Mouse (Mus musculus): ENCODE measurements at regions not wholly inside any gene's neighbourhood (a gene's known extent, or its start where the extent isn't known, plus 50 kb on each side); places are given as distances from the start of the nearest gene placed in this dataset.

DNA sequence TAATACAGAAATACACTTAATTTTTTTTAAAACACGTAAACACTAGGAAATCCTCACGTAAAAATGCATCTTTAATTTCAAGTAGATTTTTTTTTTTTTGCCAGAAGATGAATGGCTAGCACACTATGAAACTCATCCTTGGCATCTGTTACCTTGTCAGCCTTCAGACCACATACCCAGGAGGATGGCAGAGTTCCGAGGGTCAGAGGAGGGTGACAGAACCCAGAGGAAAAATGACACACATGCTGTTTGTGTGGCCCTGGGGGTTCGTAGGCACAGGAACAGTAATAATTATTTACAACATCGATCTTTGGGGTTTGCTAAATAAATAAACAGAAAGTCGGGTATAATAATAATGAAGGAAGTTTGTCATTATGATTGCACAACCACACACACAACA is 945.3 kb downstream of the Robo2 start:
- Histone ChIP-seq H3K4me3 (ENCODE audit: insufficient read depth, poor library complexity, severe bottlenecking) (no peak overlapping the region), H3K36me3 (ENCODE audit: control insufficient read depth, insufficient read depth) (no peaks in the 10 kb centered on the region), H3K79me2 (ENCODE audit: control insufficient read depth, insufficient read depth) (no peaks in the 10 kb centered on the region), H3K79me3 (ENCODE audit: low read depth) (no peaks in the 10 kb centered on the region), H3K27me3 (ENCODE audit: control insufficient read depth, insufficient read depth, insufficient read length) (no peaks in the 10 kb centered on the region), H3ac (ENCODE audit: control insufficient read depth, insufficient read length, low read depth) (no peak overlapping the region)
- TF ChIP-seq MAX (IDR thresholded peaks at IDR 0.05) (no peak), MYOG (IDR thresholded peaks at IDR 0.05; ENCODE audit: control insufficient read depth, extremely low read depth, insufficient read length) (no peak), CEBPB (IDR thresholded peaks at IDR 0.05; ENCODE audit: low read depth) (no peak), CTCF (IDR thresholded peaks at IDR 0.05; ENCODE audit: control insufficient read depth, insufficient read depth, insufficient read length) (no peak), USF1 (IDR thresholded peaks at IDR 0.05; ENCODE audit: low read depth) (no peak), MYOD1 (IDR thresholded peaks at IDR 0.05; ENCODE audit: control insufficient read depth, insufficient read length, low read depth) (no peak), FOSL1 (IDR thresholded peaks at IDR 0.05; ENCODE audit: insufficient read depth, low read length, poor library complexity, severe bottlenecking) (no peak)

DNA sequence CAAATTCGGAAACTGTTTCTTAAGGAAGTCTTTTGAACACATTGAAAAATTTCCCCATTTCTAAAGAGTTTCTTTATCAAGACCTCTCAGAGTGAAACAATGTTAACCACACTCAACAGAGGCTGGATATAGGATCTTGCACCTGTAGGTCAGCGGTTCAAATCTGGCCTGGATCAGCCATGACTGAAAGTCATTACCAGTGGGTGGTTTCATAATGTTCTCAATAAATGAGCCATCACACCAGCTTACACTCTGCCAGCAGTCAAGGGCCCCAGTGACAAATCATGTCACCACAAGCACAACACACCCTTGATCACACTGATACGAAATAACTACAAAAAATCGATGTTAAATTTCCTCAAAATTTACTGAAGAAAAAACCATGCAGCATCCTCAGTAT is 949.1 kb downstream of the Robo2 start:
- Histone ChIP-seq H3K36me3 (ENCODE audit: control insufficient read depth, insufficient read depth) (no peaks in the 10 kb centered on the region), H3K4me3 (ENCODE audit: insufficient read depth, poor library complexity, severe bottlenecking) (no peak overlapping the region)

DNA sequence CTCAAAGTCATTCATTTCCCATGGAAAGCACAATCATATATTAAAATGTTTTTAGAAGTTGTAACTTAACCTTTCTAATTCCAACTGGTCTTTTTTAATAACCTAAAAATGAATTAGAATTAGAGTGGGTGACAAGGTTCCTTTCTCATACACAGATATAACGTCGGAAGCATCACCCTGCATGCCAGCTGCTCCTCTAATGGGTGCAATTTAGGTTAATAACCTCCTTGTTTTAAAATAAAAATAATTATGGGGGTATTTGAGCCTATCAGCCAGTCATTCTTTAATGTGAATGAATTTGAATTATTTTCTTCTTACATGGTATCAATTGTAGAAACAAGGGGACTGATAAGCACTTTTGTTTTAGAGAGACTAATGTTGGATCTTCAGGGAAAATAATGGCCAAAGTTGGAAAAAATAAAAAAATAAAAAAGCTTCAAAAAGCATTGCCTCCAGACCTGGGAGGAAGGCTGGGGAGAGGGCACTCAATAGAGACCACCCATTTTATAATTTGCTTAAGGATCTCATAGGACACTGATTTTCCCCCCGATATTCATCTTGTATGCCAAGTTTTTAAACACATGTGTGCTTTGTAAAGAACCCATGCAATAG is 960.9 kb downstream of the Robo2 start:
- H3K27me3 ChIP-seq (ENCODE audit: control insufficient read depth, insufficient read depth, insufficient read length), result no peaks in the 10 kb centered on the region
- no peak for TF ChIP-seq USF1 (IDR thresholded peaks at IDR 0.05; ENCODE audit: low read depth)
- no peak for TF ChIP-seq MYOD1 (IDR thresholded peaks at IDR 0.05; ENCODE audit: control insufficient read depth, insufficient read length, low read depth)
- TF ChIP-seq CEBPB (IDR thresholded peaks at IDR 0.05; ENCODE audit: low read depth), result no peak
- TF ChIP-seq CTCF (IDR thresholded peaks at IDR 0.05; ENCODE audit: control insufficient read depth, insufficient read depth, insufficient read length), result no peak
- no peak for TF ChIP-seq FOSL1 (IDR thresholded peaks at IDR 0.05; ENCODE audit: insufficient read depth, low read length, poor library complexity, severe bottlenecking)
- TF ChIP-seq MAX (IDR thresholded peaks at IDR 0.05), result no peak
- no peak for TF ChIP-seq MYOG (IDR thresholded peaks at IDR 0.05; ENCODE audit: control insufficient read depth, extremely low read depth, insufficient read length)
- no peaks in the 10 kb centered on the region for H3K79me3 ChIP-seq (ENCODE audit: low read depth)
- H3ac ChIP-seq (ENCODE audit: control insufficient read depth, insufficient read length, low read depth), result no peak overlapping the region
- H3K79me2 ChIP-seq (ENCODE audit: control insufficient read depth, insufficient read depth), result no peaks in the 10 kb centered on the region
- no peaks in the 10 kb centered on the region for H3K36me3 ChIP-seq (ENCODE audit: control insufficient read depth, insufficient read depth)
- no peak overlapping the region for H3K4me3 ChIP-seq (ENCODE audit: insufficient read depth, poor library complexity, severe bottlenecking)

More for the DNA sequence above, 949.1 kb downstream of the Robo2 start:
- Histone ChIP-seq H3K79me2 (ENCODE audit: control insufficient read depth, insufficient read depth) (no peaks in the 10 kb centered on the region), H3K27me3 (ENCODE audit: control insufficient read depth, insufficient read depth, insufficient read length) (no peaks in the 10 kb centered on the region), H3ac (ENCODE audit: control insufficient read depth, insufficient read length, low read depth) (no peak overlapping the region), H3K79me3 (ENCODE audit: low read depth) (no peaks in the 10 kb centered on the region)
- TF ChIP-seq CEBPB (IDR thresholded peaks at IDR 0.05; ENCODE audit: low read depth) (no peak), FOSL1 (IDR thresholded peaks at IDR 0.05; ENCODE audit: insufficient read depth, low read length, poor library complexity, severe bottlenecking) (no peak), CTCF (IDR thresholded peaks at IDR 0.05; ENCODE audit: control insufficient read depth, insufficient read depth, insufficient read length) (no peak), USF1 (IDR thresholded peaks at IDR 0.05; ENCODE audit: low read depth) (no peak), MYOD1 (IDR thresholded peaks at IDR 0.05; ENCODE audit: control insufficient read depth, insufficient read length, low read depth) (no peak)

DNA sequence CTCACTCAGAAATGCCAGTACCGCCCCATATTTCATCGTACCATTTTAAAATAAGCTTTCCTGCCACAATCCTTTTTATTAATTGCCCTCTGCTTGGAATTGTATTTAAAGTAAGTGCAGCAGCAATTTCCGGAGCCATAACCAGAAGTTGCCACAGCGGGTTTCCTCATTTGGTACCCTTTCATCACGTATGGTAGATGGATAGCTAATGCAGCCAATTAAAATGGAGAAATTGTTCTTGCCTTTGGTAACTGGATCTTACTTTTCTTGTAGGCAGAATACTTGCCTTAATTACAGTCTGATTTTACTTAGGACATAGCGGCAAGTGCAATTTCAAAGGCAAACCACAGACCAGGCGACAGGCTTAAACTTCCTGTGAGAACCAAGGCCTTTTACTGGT is 961.8 kb downstream of the Robo2 start:
- Histone ChIP-seq H3K27me3 (ENCODE audit: control insufficient read depth, insufficient read depth, insufficient read length) (no peaks in the 10 kb centered on the region), H3K36me3 (ENCODE audit: control insufficient read depth, insufficient read depth) (no peaks in the 10 kb centered on the region), H3K79me3 (ENCODE audit: low read depth) (no peaks in the 10 kb centered on the region), H3K79me2 (ENCODE audit: control insufficient read depth, insufficient read depth) (no peaks in the 10 kb centered on the region), H3K4me3 (ENCODE audit: insufficient read depth, poor library complexity, severe bottlenecking) (no peak overlapping the region), H3ac (ENCODE audit: control insufficient read depth, insufficient read length, low read depth) (no peak overlapping the region)
- no peak for TF ChIP-seq MYOG (IDR thresholded peaks at IDR 0.05; ENCODE audit: control insufficient read depth, extremely low read depth, insufficient read length)
- TF ChIP-seq CTCF (IDR thresholded peaks at IDR 0.05; ENCODE audit: control insufficient read depth, insufficient read depth, insufficient read length), result no peak
- TF ChIP-seq USF1 (IDR thresholded peaks at IDR 0.05; ENCODE audit: low read depth), result no peak
- no peak for TF ChIP-seq FOSL1 (IDR thresholded peaks at IDR 0.05; ENCODE audit: insufficient read depth, low read length, poor library complexity, severe bottlenecking)
- TF ChIP-seq MAX (IDR thresholded peaks at IDR 0.05), result no peak
- no peak for TF ChIP-seq MYOD1 (IDR thresholded peaks at IDR 0.05; ENCODE audit: control insufficient read depth, insufficient read length, low read depth)
- no peak for TF ChIP-seq CEBPB (IDR thresholded peaks at IDR 0.05; ENCODE audit: low read depth)

DNA sequence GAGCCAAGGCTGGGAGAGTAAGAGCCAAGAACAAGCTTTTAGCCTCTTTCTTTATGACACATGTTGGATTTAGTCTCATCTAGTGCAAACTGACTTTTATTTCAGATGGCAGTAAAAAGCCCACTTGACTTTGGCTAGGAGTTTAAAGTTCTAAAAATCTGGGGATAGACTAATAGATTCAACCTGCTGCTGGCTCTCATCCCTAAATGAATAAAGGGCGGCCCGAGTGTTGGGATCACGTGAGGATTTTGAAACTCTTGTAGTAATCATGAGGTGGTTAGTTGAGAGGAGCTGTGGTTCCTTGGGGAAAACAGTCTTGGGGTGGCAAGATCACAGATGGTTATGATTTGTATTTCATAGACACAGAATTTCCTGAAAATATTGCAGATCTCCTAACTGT is 975.9 kb downstream of the Robo2 start:
- Histone ChIP-seq H3K36me3 (ENCODE audit: control insufficient read depth, insufficient read depth) (no peaks in the 10 kb centered on the region), H3K27me3 (ENCODE audit: control insufficient read depth, insufficient read depth, insufficient read length) (no peaks in the 10 kb centered on the region), H3K4me3 (ENCODE audit: insufficient read depth, poor library complexity, severe bottlenecking) (no peak overlapping the region), H3K79me3 (ENCODE audit: low read depth) (no peaks in the 10 kb centered on the region), H3K79me2 (ENCODE audit: control insufficient read depth, insufficient read depth) (no peaks in the 10 kb centered on the region), H3ac (ENCODE audit: control insufficient read depth, insufficient read length, low read depth) (no peak overlapping the region)
- TF ChIP-seq CTCF (IDR thresholded peaks at IDR 0.05; ENCODE audit: control insufficient read depth, insufficient read depth, insufficient read length) (no peak), MAX (IDR thresholded peaks at IDR 0.05) (no peak), MYOG (IDR thresholded peaks at IDR 0.05; ENCODE audit: control insufficient read depth, extremely low read depth, insufficient read length) (no peak), CEBPB (IDR thresholded peaks at IDR 0.05; ENCODE audit: low read depth) (no peak), FOSL1 (IDR thresholded peaks at IDR 0.05; ENCODE audit: insufficient read depth, low read length, poor library complexity, severe bottlenecking) (no peak), MYOD1 (IDR thresholded peaks at IDR 0.05; ENCODE audit: control insufficient read depth, insufficient read length, low read depth) (no peak), USF1 (IDR thresholded peaks at IDR 0.05; ENCODE audit: low read depth) (no peak)

DNA sequence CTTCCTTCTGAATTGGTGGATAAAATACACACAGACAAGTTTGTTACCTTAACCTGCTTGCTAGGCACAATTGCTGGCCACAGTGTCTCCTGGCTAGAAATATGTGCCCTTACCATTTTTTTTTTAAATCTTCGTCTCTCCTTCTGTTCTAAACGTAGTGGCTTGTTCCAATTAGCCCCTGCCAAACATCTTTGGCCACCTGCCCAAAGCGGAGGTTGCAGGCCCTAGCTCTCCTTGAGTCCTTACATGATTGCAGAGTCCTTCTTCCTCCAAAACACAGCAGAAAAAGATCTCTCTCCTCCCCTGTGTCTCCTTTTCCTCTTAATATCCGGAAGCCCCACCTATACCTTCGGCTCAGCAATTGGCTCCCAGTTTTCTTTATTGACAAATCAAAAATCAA is 986.8 kb downstream of the Robo2 start:
- Histone ChIP-seq H3K79me2 (ENCODE audit: control insufficient read depth, insufficient read depth) (no peaks in the 10 kb centered on the region), H3K4me3 (ENCODE audit: insufficient read depth, poor library complexity, severe bottlenecking) (no peak overlapping the region), H3ac (ENCODE audit: control insufficient read depth, insufficient read length, low read depth) (no peak overlapping the region), H3K79me3 (ENCODE audit: low read depth) (no peaks in the 10 kb centered on the region), H3K36me3 (ENCODE audit: control insufficient read depth, insufficient read depth) (no peaks in the 10 kb centered on the region), H3K27me3 (ENCODE audit: control insufficient read depth, insufficient read depth, insufficient read length) (no peaks in the 10 kb centered on the region)
- TF ChIP-seq MAX (IDR thresholded peaks at IDR 0.05), result no peak
- TF ChIP-seq FOSL1 (IDR thresholded peaks at IDR 0.05; ENCODE audit: insufficient read depth, low read length, poor library complexity, severe bottlenecking), result no peak
- TF ChIP-seq MYOG (IDR thresholded peaks at IDR 0.05; ENCODE audit: control insufficient read depth, extremely low read depth, insufficient read length), result no peak
- no peak for TF ChIP-seq USF1 (IDR thresholded peaks at IDR 0.05; ENCODE audit: low read depth)
- no peak for TF ChIP-seq CTCF (IDR thresholded peaks at IDR 0.05; ENCODE audit: control insufficient read depth, insufficient read depth, insufficient read length)
- no peak for TF ChIP-seq CEBPB (IDR thresholded peaks at IDR 0.05; ENCODE audit: low read depth)
- TF ChIP-seq MYOD1 (IDR thresholded peaks at IDR 0.05; ENCODE audit: control insufficient read depth, insufficient read length, low read depth), result no peak
